Mouse (Mus musculus): ENCODE data around the gene Coro2b. TPM values are rescaled to one million over a fixed set of nuclear protein-coding genes. Genes with fewer than 3 reads are reported as not detected.
A peak's percentile ranks its signal among the peaks of the same experiment; 100 is the strongest.
"Not testable (repeated sequence)": the region's sequence is repeated elsewhere in the genome, so short reads cannot be mapped to it uniquely, and the experiment has no call there.

The Coro2b gene
- polyA plus RNA-seq, 1 experiment from 2014 or later = 9.6 TPM

DNA sequence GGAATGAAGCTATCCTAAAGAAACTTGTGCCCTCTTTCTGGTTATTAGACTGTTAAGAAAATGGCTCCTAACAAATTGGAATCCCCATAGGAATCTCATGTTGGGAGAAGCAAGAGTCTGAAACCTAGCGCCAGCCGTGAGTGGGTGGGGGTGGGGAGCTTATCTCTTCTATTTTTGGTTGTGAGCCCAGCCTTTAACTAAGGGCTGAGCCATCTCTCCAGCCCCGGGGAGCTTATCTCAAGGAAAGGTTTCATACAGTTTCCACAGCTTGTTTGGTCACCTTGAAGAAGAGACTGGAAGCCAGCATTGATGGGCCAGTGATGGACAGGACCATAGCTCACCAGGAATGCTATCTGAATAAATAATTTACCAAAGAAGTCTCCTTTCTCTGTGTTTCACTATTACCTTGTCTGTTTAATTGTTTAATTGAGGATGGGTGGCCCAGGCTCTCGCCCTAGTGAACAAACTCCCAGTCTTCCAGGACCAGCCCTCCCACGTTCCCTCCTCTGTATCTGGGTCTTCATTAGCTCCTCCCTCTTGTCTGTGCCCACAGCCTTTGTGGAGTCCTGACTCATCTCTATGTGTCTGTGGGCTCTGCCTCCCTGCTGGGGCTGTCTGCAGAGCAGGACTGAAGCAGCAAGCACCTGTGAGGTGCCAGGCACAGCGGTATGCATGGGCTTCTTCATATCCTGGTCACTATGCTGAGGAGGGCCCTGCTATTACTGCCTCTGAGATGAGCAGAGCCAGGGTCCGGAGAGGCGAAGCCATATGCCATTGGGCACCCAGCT is 85.1 kb downstream of the Coro2b start:
- Histone ChIP-seq H3K4me3 (replicated peaks) (no peak overlapping the region), H3K4me1 (peaks cover 18% of the 10 kb centered on the region), H3K36me3 (no peaks in the 10 kb centered on the region), H3K9me3 (no peaks in the 10 kb centered on the region), H3K4me2 (no peak overlapping the region), H3K9ac (no peak overlapping the region), H3K27me3 (replicated peaks) (no peaks in the 10 kb centered on the region), H3K27ac (no peak overlapping the region)
- no peak for ATAC-seq (ENCODE audit: insufficient read depth, low FRiP score, low read depth)
- WGBS = 67% methylated on average over 8 of the region's 8 CpGs

DNA sequence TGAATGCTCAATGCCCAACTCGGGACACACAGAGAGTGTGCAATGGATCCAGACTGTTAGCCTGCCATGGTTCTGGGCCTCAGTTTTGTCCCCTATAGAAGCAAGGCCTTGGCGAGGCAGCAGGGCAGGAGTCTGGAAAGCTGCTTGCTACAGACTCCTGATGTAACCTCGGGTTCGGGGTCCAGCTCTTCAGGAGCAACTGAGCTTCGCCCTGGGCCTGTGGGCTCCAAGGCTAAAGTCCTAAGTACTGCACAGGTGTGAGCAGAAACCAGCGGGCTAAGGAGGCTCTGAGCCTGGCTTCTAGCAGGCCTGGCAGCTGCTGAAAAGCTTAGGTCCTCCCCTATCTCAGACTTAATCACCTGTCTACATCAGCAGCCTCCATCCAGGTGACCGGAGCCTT is 86.0 kb downstream of the Coro2b start:
- no peak for ATAC-seq (ENCODE audit: insufficient read depth, low FRiP score, low read depth)
- Histone ChIP-seq H3K9ac (no peak overlapping the region), H3K9me3 (no peaks in the 10 kb centered on the region), H3K4me1 (peaks cover 15% of the 10 kb centered on the region), H3K27ac (no peak overlapping the region), H3K4me3 (replicated peaks) (no peak overlapping the region), H3K27me3 (replicated peaks) (no peaks in the 10 kb centered on the region), H3K4me2 (no peak overlapping the region), H3K36me3 (no peaks in the 10 kb centered on the region)
- 83% methylated on average over 7 of the region's 7 CpGs for WGBS

DNA sequence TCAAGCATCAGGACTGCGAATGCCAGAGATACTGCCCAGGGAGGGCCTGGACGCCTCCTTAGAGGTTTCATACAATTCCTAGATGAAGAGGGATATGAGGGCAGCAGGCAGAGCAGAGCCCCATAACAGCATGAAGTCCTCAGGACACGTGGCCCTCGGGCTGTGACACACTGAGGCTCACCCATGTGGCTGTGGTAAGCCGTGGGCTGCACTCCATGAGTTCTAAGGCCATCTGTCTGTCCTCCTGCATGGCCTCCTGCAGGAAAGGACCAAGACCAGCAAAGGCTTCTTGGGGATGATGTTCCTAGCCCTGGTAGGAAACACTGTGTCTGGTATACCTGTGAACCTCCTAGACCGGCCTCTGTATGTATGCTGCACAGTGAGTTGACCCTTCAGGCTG is 86.5 kb downstream of the Coro2b start:
- Histone ChIP-seq H3K4me1 (peaks cover 10% of the 10 kb centered on the region), H3K9me3 (no peaks in the 10 kb centered on the region), H3K27ac (no peak overlapping the region), H3K9ac (no peak overlapping the region), H3K4me3 (replicated peaks) (no peak overlapping the region), H3K4me2 (no peak overlapping the region), H3K27me3 (replicated peaks) (no peaks in the 10 kb centered on the region), H3K36me3 (no peaks in the 10 kb centered on the region)
- ATAC-seq (ENCODE audit: insufficient read depth, low FRiP score, low read depth) = no peak
- 82% methylated on average over 6 of the region's 6 CpGs for WGBS

DNA sequence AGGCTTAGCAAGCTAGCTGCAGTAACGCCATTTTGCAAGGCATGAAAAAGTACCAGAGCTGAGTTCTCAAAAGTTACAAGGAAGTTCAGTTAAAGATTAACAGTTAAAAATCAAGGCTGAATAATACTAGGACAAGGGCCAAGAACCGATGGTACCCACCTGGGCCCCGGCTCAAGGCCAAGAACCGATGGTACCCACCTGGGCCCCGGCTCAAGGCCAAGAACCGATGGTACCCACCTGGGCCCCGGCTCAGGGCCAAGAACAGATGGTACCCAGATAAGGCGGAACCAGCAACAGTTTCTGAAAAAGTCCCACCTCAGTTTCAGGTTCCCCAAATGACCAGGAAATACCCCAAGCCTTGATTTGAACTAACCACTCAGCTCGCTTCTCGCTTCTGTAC is 89.5 kb downstream of the Coro2b start:
- H3K4me1 ChIP-seq; H3K9me3 ChIP-seq; H3K27ac ChIP-seq; H3K4me3 ChIP-seq (replicated peaks); H3K9ac ChIP-seq; H3K4me2 ChIP-seq; H3K27me3 ChIP-seq (replicated peaks); H3K36me3 ChIP-seq; ATAC-seq (ENCODE audit: insufficient read depth, low FRiP score, low read depth): not testable (repeated sequence)
- 86% methylated on average over 6 of the region's 10 CpGs for WGBS

DNA sequence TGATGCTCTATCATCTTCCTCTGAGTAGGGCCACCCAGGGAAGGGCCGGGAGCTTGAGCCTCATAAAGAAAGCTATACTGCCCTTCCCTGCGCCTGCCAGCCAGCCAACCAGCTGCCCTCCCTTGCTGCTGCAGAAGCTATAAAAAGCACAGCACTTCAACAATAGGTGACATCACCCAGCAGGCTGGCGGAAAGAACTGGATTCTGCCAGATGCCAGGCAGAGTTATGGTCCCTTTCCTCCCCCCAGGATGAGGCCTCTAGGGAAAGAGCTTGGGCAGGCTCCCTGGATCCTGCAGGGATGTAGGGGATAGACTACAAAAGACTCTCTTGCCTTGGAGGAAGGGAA is 98.1 kb downstream of the Coro2b start:
- WGBS = 52% methylated on average over 3 of the region's 3 CpGs
- ATAC-seq (ENCODE audit: insufficient read depth, low FRiP score, low read depth) = no peak
- no peaks in the 10 kb centered on the region for H3K27me3 ChIP-seq (replicated peaks)
- H3K36me3 ChIP-seq = no peaks in the 10 kb centered on the region
- H3K9ac ChIP-seq = no peak overlapping the region
- no peaks in the 10 kb centered on the region for H3K9me3 ChIP-seq
- H3K4me1 ChIP-seq = peaks cover 6% of the 10 kb centered on the region
- H3K27ac ChIP-seq = peak overlapping the region; percentile 65
- H3K4me3 ChIP-seq (replicated peaks) = no peak overlapping the region
- no peak overlapping the region for H3K4me2 ChIP-seq

DNA sequence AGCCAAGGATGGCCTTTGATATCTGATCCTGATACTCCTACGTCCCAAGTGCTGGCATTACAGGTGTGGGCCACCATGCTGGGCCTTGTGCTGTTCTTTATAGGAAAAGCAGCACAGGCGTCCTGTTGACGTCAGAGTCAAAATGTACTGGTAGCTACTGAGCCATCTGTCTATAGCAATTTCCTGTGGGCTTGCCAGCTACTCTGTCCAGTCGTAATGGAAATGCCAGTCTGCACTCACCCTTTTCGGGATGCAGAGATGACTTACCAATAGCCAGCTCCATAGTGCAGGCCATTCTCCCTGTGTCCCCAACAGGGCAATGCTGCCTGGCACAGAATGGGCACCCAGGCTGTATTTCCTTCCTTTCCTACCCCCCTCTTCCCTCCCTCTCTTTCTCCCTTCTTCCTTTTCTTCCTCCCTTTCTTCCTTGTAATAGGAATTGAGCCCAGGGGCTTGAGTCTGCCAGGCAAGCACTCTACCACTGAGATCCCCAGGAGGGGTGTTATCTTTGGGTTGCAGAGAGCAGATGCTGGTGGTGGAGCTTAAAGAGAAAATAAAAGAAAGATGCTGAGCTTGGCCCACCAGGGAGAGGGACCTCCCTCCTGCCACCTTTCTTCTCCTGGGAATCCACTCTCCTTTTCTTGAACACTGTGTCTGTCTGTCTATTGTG is 98.6 kb downstream of the Coro2b start:
- peak overlapping the region; percentile 65 for H3K27ac ChIP-seq
- no peak overlapping the region for H3K4me3 ChIP-seq (replicated peaks)
- no peak for ATAC-seq (ENCODE audit: insufficient read depth, low FRiP score, low read depth)
- no peaks in the 10 kb centered on the region for H3K9me3 ChIP-seq
- H3K27me3 ChIP-seq (replicated peaks) = no peaks in the 10 kb centered on the region
- H3K9ac ChIP-seq = no peak overlapping the region
- 74% methylated on average over 5 of the region's 5 CpGs for WGBS
- H3K36me3 ChIP-seq = no peaks in the 10 kb centered on the region
- H3K4me2 ChIP-seq = no peak overlapping the region
- peaks cover 6% of the 10 kb centered on the region for H3K4me1 ChIP-seq

DNA sequence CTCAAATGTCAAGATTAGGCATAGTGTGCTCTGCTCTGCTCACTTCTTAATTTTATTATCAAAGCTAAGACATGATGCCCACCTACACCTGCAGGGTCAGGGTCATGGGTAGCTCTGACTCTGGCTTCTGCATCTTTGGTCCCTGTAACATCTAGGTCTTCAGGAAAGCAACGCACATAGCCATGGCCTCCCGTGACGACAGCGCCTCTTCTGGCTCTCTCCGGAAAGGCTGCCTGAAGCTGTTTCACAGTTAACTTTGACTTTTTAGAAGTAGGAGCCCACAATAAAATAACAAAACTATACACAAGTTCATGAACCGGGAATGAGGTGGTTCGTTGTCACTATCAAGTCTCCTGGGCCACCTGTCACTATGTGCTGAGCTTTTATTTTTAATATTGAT is 99.4 kb downstream of the Coro2b start:
- no peak overlapping the region for H3K4me2 ChIP-seq
- H3K27me3 ChIP-seq (replicated peaks) = no peaks in the 10 kb centered on the region
- H3K27ac ChIP-seq = no peak overlapping the region
- ATAC-seq (ENCODE audit: insufficient read depth, low FRiP score, low read depth) = no peak
- peaks cover 6% of the 10 kb centered on the region for H3K4me1 ChIP-seq
- no peaks in the 10 kb centered on the region for H3K36me3 ChIP-seq
- WGBS = 88% methylated on average over 7 of the region's 7 CpGs
- H3K9me3 ChIP-seq = no peaks in the 10 kb centered on the region
- no peak overlapping the region for H3K9ac ChIP-seq
- no peak overlapping the region for H3K4me3 ChIP-seq (replicated peaks)

DNA sequence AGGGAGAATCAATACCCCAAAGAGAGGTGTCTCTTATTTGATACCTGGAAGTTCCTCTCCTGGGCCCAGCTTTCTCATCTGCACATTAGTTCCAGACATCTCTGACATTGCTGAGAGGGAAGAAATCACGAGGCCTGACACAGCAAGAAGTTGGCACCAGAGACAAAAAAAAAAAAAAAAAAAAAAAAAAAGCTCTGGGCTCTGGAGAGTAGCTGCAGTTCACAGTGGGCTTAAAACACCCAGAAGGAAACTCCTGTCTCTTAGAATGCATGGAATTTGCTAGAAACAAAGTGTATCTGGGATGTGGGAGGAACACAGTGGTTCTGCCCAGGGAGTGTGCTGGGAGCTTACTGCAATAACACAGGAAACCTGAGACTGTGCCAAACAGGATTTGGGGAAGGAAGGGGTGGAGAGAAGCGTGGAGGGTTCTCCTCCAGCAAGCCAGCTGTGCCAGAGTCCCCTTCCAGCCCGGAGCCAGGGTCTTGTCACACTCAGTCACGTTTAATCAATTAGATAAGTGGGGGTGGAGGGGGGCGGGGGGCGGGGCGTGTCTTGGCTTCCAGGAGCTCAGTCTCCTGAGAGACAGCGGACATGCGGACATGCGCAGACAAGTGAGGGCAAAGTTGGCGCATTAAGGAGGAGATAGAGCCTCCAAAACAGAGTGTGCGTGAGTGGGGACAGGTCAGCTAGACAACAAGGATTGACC is 101.1 kb downstream of the Coro2b start:
- H3K9ac ChIP-seq = no peak overlapping the region
- ATAC-seq (ENCODE audit: insufficient read depth, low FRiP score, low read depth) = peak; percentile 86
- H3K9me3 ChIP-seq = no peaks in the 10 kb centered on the region
- H3K27ac ChIP-seq = peak overlapping the region; percentile 58
- H3K4me2 ChIP-seq = peak overlapping the region; percentile 33
- H3K36me3 ChIP-seq = no peaks in the 10 kb centered on the region
- peaks cover 6% of the 10 kb centered on the region for H3K4me1 ChIP-seq
- WGBS = 8% methylated on average over 12 of the region's 12 CpGs
- H3K4me3 ChIP-seq (replicated peaks) = 0 out of 2 replicates have a peak overlapping the region, but pooled peaks have one; percentile 1
- H3K27me3 ChIP-seq (replicated peaks) = no peaks in the 10 kb centered on the region

DNA sequence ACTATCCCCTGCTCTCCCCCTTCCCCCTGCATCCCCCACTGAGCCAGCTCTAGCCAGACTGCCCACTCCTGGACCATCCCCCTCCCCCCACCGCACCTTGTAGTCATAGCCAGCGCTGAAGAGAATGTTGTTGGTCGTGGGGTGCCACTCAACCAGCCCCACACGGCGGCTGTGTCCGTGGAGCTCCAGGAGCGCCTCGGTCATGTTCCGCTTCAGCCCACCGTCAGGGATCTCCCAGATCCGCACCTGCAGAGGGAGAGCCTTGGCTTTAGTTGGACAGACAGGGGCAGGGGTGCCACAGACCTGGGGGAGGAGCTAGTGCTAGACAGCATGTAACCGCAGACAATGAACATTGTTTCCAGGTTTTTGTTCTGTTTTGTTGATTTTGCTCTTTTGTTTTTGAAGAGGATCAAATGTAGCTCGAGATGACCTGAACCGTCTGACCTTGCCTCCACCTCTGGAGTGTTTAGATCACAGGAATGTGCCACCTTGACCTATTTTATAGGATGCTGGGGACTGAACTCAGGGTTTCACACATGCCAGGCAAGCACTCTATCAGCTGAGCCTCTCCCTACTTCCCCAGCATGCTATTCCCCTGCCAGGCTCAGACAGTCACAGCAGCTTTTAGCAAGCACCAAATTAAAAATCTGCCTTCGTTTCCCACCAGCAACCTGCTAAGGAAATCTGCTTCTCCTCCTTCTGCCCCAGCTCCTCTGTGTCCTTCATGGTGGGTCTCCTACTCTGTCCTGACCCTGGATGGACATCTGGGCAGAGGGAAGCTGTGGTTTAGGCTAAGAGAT is 104.4 kb downstream of the Coro2b start:
- Histone ChIP-seq H3K36me3 (no peaks in the 10 kb centered on the region), H3K4me1 (peaks cover 6% of the 10 kb centered on the region), H3K27me3 (replicated peaks) (no peaks in the 10 kb centered on the region), H3K9me3 (no peaks in the 10 kb centered on the region), H3K4me3 (replicated peaks) (no peak overlapping the region), H3K9ac (no peak overlapping the region), H3K27ac (no peak overlapping the region), H3K4me2 (no peak overlapping the region)
- WGBS = 57% methylated on average over 15 of the region's 15 CpGs
- ATAC-seq (ENCODE audit: insufficient read depth, low FRiP score, low read depth) = no peak

DNA sequence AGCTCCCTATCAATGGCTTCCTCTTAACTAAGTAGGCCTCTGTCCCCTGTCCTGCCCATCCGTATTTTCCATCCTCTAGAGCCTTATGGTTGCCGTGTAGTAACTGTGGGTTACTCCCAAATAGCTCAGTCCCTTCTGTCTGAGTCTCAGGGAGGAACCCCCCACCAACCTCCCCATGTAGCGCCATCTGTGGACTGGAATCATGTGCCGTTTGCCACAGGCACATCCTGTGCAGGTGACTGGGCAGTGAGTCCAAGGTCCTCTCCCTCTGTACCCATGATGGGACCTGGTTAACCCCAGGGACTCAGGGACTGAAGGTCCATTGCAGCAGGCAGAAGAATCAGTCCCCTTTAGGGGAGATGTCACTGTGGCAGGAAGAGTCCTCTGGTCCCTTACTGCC is 106.1 kb downstream of the Coro2b start:
- ATAC-seq (ENCODE audit: insufficient read depth, low FRiP score, low read depth) = no peak
- Histone ChIP-seq H3K27me3 (replicated peaks) (no peaks in the 10 kb centered on the region), H3K4me3 (replicated peaks) (no peak overlapping the region), H3K27ac (no peak overlapping the region), H3K4me2 (no peak overlapping the region), H3K9me3 (no peaks in the 10 kb centered on the region), H3K36me3 (no peaks in the 10 kb centered on the region), H3K9ac (no peak overlapping the region), H3K4me1 (0 out of 2 replicates have a peak, but pooled peaks cover 3% of the 10 kb centered on the region)
- 89% methylated on average over 4 of the region's 4 CpGs for WGBS

DNA sequence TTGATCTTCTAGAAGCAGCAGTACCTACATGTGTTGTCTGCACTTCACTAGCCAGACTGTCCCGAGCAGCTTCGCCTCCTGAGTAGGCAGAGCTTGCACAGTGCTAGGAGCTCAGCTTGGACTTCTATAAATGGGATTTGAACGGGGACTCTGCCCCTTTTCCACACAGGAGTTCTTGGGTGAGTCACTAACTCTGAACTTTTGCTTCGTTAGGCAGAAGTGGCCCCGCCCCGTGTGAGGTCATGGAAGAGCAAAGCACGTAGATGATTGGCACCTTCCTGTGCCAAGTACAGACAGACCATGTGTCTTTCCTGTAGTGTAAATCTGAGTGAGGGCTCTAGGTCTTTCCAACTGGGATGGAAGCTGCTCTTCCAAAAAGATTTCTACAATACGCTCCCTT is 109.8 kb downstream of the Coro2b start:
- Histone ChIP-seq H3K4me3 (replicated peaks) (no peak overlapping the region), H3K4me1 (0 out of 2 replicates have a peak, but pooled peaks cover 3% of the 10 kb centered on the region), H3K9me3 (no peaks in the 10 kb centered on the region), H3K36me3 (no peaks in the 10 kb centered on the region), H3K4me2 (no peak overlapping the region), H3K27me3 (replicated peaks) (no peaks in the 10 kb centered on the region), H3K9ac (no peak overlapping the region), H3K27ac (no peak overlapping the region)
- ATAC-seq (ENCODE audit: insufficient read depth, low FRiP score, low read depth) = no peak
- WGBS = 74% methylated on average over 8 of the region's 8 CpGs

Measured in stomach, embryonic 15.5 days (tissue).